Mouse (Mus musculus) kidney, embryonic 16.5 days (tissue): ENCODE measurements around the gene Esr1. TPM values are rescaled to one million over a fixed set of nuclear protein-coding genes. Genes with fewer than 3 reads are reported as not detected.

Experiments
- ATAC-seq: fragments of 200-750 bp; cut with Nextera tagmentation; 2 replicates; pipeline ENCODE4 v1.8.0; 2017; ENCODE audit warnings: moderate TSS enrichment; ENCODE audit not compliant: low FRiP score, low TSS enrichment
- H3K27ac ChIP-seq: fragments of 300-500 bp; sonication (generic); 2 replicates; pipeline ENCODE4 v1.5.1; 2014; ENCODE audit warnings: low read length
- H3K27me3 ChIP-seq: fragments of 300-500 bp; sonication (generic); 2 replicates; pipeline ENCODE4 v1.6.1; 2014; ENCODE audit warnings: low read length, control low read depth, mixed read lengths; ENCODE audit not compliant: insufficient read depth
- H3K36me3 ChIP-seq: fragments of 300-500 bp; sonication (generic); 2 replicates; pipeline ENCODE4 v1.6.1; 2014; ENCODE audit warnings: low read length, control low read depth, mixed read lengths; ENCODE audit not compliant: insufficient read depth
- H3K4me1 ChIP-seq: fragments of 300-500 bp; sonication (generic); 2 replicates; pipeline ENCODE4 v1.6.1; 2014; ENCODE audit warnings: low read length, control low read depth, mixed read lengths; ENCODE audit not compliant: insufficient read depth
- H3K4me2 ChIP-seq: fragments of 300-500 bp; sonication (generic); replicated peaks from 2 replicates; pipeline ENCODE4 v1.6.1; 2014; ENCODE audit warnings: low read depth, low read length
- H3K4me3 ChIP-seq: fragments of 300-500 bp; sonication (generic); 2 replicates; pipeline ENCODE4 v1.5.1; 2014; ENCODE audit warnings: mild to moderate bottlenecking, low read length
- H3K9ac ChIP-seq: fragments of 300-500 bp; sonication (generic); replicated peaks from 2 replicates; pipeline ENCODE4 v1.6.1; 2014; ENCODE audit warnings: low read length
- H3K9me3 ChIP-seq: fragments of 300-500 bp; sonication (generic); 2 replicates; pipeline ENCODE4 v1.6.1; 2016; ENCODE audit warnings: low read length, control low read depth
- WGBS: fragments of 180-500 bp; shearing (Covaris S2); extraction: QIAGEN DNeasy Blood & Tissue Kit; methylation state at CpG from one replicate; pipeline ENCODE4 v1.1.7; 2014; 5-methylcytosine and 5-hydroxymethylcytosine counted together
- polyA plus RNA-seq: library from polyadenylated mRNA; unstranded; fragments of >200 nt; fragmentation: Nextera tagmentation; extraction: Ambion mirVana; gene quantifications from 2 replicates; pipeline ENCODE4 v1.2.1, GENCODE M21; 2015

The Esr1 gene
- polyA plus RNA-seq, 1 experiment from 2014 or later = 2.5 TPM

DNA sequence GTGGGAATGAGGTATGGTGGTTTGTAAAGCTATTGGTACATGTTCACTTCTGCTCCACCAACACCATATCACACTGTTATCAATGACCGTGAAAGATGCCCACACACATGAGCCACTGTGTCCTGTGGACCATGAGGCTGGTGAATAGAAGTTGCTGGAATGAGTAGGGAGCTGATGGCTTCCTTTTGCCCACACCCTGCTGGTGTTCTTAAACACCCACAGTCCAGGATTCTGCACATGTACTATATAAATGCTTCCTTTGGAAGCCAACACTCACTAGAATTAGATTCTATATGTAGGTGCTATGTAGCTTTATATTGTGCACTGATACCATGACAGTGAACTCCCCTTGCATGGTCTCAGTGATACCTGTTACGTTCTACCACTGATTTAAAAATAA is 365.2 kb downstream of the Esr1 start:
- Histone ChIP-seq H3K27me3 (no peaks in the 10 kb centered on the region), H3K27ac (no peak overlapping the region), H3K9ac (no peak overlapping the region), H3K4me1 (0 out of 2 replicates have a peak, but pooled peaks cover 4% of the 10 kb centered on the region), H3K9me3 (no peaks in the 10 kb centered on the region), H3K4me3 (no peak overlapping the region), H3K36me3 (no peaks in the 10 kb centered on the region), H3K4me2 (no peak overlapping the region)
- 97% methylated on average over 2 of the region's 2 CpGs for WGBS
- no peak for ATAC-seq

DNA sequence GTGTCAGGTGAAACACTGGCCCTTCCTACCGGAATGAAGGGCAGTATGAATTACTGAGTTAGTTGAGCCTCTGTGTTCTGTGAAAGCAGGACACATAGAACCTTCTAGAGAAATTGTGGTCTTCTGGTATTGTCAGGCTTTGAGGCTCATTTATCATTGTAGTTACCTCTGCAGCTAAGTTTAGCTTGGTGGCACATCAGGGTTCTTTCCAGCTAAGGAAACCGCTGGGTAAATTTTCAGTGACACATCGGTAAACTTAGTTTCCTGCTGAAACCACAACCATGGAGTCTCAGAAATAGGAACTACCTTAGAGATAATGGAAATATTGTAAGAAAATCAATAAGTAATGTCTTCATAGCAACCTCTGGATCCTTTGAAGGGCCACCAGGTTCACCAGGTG is 366.0 kb downstream of the Esr1 start:
- Histone ChIP-seq H3K4me1 (0 out of 2 replicates have a peak, but pooled peaks cover 4% of the 10 kb centered on the region), H3K27ac (no peak overlapping the region), H3K27me3 (no peaks in the 10 kb centered on the region), H3K36me3 (no peaks in the 10 kb centered on the region), H3K9me3 (no peaks in the 10 kb centered on the region), H3K4me2 (no peak overlapping the region), H3K9ac (no peak overlapping the region), H3K4me3 (no peak overlapping the region)
- WGBS = 87% methylated on average over 3 of the region's 3 CpGs
- ATAC-seq = no peak

DNA sequence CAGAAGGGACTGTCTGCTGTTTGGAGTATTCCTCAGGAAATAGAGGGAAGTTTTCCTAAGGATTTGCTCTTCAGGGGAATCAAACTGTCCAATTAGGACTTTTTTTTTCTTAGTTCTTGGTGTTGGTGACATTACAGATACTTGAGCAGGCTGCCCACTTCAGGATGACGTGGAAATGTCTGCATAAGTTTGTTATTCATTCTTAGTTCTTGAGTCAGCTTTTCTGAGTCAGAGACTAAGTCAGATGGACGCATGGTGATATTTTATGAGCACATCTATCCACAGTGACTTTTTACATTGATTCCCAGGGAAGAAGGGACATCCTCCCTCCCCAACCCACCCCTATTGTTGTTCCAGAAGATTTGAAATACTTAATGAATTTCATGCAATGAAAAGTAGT is 372.5 kb downstream of the Esr1 start:
- Histone ChIP-seq H3K4me2 (no peak overlapping the region), H3K9ac (no peak overlapping the region), H3K4me3 (no peak overlapping the region), H3K4me1 (no peaks in the 10 kb centered on the region), H3K27ac (no peak overlapping the region), H3K9me3 (no peaks in the 10 kb centered on the region), H3K36me3 (no peaks in the 10 kb centered on the region), H3K27me3 (no peaks in the 10 kb centered on the region)
- no peak for ATAC-seq
- WGBS = 69% methylated on average over 2 of the region's 2 CpGs

GRCm38 (mm10) chr10:4993802-4994201 is 382.4 kb downstream of the Esr1 start:
- ATAC-seq = no peak
- no peaks in the 10 kb centered on the region for H3K9me3 ChIP-seq
- H3K9ac ChIP-seq = no peak overlapping the region
- no peaks in the 10 kb centered on the region for H3K27me3 ChIP-seq
- H3K4me1 ChIP-seq = no peaks in the 10 kb centered on the region
- 71% methylated on average over 3 of the region's 3 CpGs for WGBS
- H3K4me3 ChIP-seq = no peak overlapping the region
- no peaks in the 10 kb centered on the region for H3K36me3 ChIP-seq
- no peak overlapping the region for H3K27ac ChIP-seq
- H3K4me2 ChIP-seq = no peak overlapping the region

- Histone ChIP-seq H3K27ac (no peak overlapping the region), H3K4me2 (no peak overlapping the region), H3K4me3 (no peak overlapping the region), H3K9me3 (no peaks in the 10 kb centered on the region), H3K27me3 (no peaks in the 10 kb centered on the region), H3K36me3 (no peaks in the 10 kb centered on the region), H3K9ac (no peak overlapping the region), H3K4me1 (no peaks in the 10 kb centered on the region)
- 87% methylated on average over 3 of the region's 3 CpGs for WGBS
- ATAC-seq = no peak
These were observed 385.2 kb downstream of the Esr1 start for GRCm38 (mm10) chr10:4996592-4996991.

- H3K9ac ChIP-seq = no peak overlapping the region
- H3K27me3 ChIP-seq = no peaks in the 10 kb centered on the region
- H3K36me3 ChIP-seq = no peaks in the 10 kb centered on the region
- H3K4me1 ChIP-seq = no peaks in the 10 kb centered on the region
- H3K27ac ChIP-seq = no peak overlapping the region
- no peak for ATAC-seq
- no peak overlapping the region for H3K4me3 ChIP-seq
- H3K9me3 ChIP-seq = no peaks in the 10 kb centered on the region
- 47% methylated on average over 8 of the region's 8 CpGs for WGBS
- no peak overlapping the region for H3K4me2 ChIP-seq
These were observed 397.5 kb downstream of the Esr1 start for GRCm38 (mm10) chr10:5008795-5009366.

DNA sequence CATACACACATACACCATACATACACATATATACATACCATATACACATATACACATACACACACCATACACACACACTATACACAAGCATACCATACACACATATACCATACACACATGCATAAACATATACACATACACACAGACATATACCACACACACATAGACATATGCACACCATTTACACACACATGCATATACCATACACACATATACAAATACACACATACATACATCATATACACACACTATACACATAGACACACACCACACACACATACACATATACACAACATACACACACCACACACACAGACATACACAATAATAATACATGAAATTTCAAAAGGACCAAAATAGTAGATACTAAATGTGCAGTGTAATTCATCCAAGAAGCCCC is 400.6 kb downstream of the Esr1 start:
- Histone ChIP-seq H3K9me3 (no peaks in the 10 kb centered on the region), H3K4me1 (no peaks in the 10 kb centered on the region), H3K36me3 (no peaks in the 10 kb centered on the region), H3K9ac (no peak overlapping the region), H3K4me3 (no peak overlapping the region), H3K27ac (no peak overlapping the region), H3K27me3 (no peaks in the 10 kb centered on the region), H3K4me2 (no peak overlapping the region)
- no peak for ATAC-seq

DNA sequence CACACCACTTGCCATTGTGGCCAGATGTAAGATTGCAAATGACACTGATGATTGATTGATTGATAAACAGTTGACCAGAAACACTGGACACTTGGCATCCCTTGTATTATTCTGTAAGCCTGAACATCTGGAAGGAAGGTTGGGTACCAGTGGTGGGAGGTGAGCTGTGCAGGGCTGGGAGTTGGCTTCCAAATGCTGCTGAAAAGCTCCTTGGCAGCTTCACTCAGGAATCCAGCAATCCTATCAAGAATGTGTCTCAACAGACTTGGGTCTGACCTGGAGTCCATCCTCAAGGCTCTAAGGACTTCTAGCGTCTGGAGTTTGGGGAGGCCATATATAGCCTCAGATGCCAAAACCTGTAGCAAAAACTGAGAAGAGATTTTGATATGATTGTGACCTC is 403.6 kb downstream of the Esr1 start:
- no peak overlapping the region for H3K4me2 ChIP-seq
- H3K4me1 ChIP-seq = no peaks in the 10 kb centered on the region
- no peaks in the 10 kb centered on the region for H3K36me3 ChIP-seq
- WGBS = 73% methylated on average over 1 of the region's 1 CpGs
- no peak overlapping the region for H3K4me3 ChIP-seq
- H3K9me3 ChIP-seq = no peaks in the 10 kb centered on the region
- ATAC-seq = no peak
- no peak overlapping the region for H3K27ac ChIP-seq
- no peaks in the 10 kb centered on the region for H3K27me3 ChIP-seq
- H3K9ac ChIP-seq = no peak overlapping the region

GRCm38 (mm10) chr10:5017148-5017547 is 405.8 kb downstream of the Esr1 start:
- no peak overlapping the region for H3K4me3 ChIP-seq
- H3K9ac ChIP-seq = no peak overlapping the region
- H3K27me3 ChIP-seq = no peaks in the 10 kb centered on the region
- H3K27ac ChIP-seq = no peak overlapping the region
- H3K9me3 ChIP-seq = no peaks in the 10 kb centered on the region
- no peaks in the 10 kb centered on the region for H3K4me1 ChIP-seq
- WGBS = 38% methylated on average over 1 of the region's 1 CpGs
- ATAC-seq = no peak
- H3K4me2 ChIP-seq = no peak overlapping the region
- H3K36me3 ChIP-seq = no peaks in the 10 kb centered on the region

DNA sequence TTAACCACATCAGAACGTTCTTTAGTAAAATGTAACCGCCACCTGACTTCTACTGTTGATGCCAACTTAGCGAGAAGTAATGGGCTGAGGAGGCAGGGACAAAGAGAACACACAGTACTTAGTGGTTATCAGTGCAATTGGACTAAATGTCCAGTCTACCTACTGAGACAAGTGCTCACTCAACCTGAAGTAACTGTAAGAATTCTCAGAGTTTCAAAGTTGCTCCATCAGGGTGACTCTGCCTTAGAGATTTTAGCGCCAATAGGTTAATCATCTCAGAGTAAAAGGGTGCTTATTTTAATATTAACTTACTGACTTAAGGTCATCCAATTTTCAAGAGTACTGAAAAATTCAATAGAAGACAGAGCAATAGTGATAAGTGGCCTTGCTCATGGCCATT is 414.5 kb downstream of the Esr1 start:
- Histone ChIP-seq H3K4me1 (no peaks in the 10 kb centered on the region), H3K27ac (no peak overlapping the region), H3K9me3 (no peaks in the 10 kb centered on the region), H3K27me3 (no peaks in the 10 kb centered on the region), H3K4me2 (no peak overlapping the region), H3K4me3 (no peak overlapping the region), H3K9ac (no peak overlapping the region), H3K36me3 (no peaks in the 10 kb centered on the region)
- ATAC-seq = no peak
- WGBS = 89% methylated on average over 4 of the region's 4 CpGs
